Mouse (Mus musculus) cerebellum, adult 2 months (tissue): ENCODE results near the gene Ucp2.

Source experiments
- CTCF ChIP-seq: fragments of 200-500 bp; IDR thresholded peaks from 2 replicates; pipeline ENCODE4 v1.5.1; 2011; ENCODE audit warnings: low read depth, mild to moderate bottlenecking, control low read depth, low read length, moderate library complexity, borderline replicate concordance; ENCODE audit not compliant: insufficient read depth
- POLR2A ChIP-seq: fragments of 200-500 bp; IDR thresholded peaks from 2 replicates; pipeline ENCODE4 v1.6.1; 2011; ENCODE audit warnings: low read length, control low read depth, borderline replicate concordance; ENCODE audit not compliant: insufficient read depth

- no peak for TF ChIP-seq CTCF
- no peak for TF ChIP-seq POLR2A
Measured at GRCm38 (mm10) chr7:100547631-100548030, 54.5 kb downstream of the Ucp2 start.
